Mouse (Mus musculus) left cerebral cortex, postnatal 10 days (tissue): ENCODE measurements around the gene Pilrb1. TPM values are rescaled to one million over a fixed set of nuclear protein-coding genes. Genes with fewer than 3 reads are reported as not detected.

Experiments
- DNase-seq, 2 experiments: peaks; one replicate each; pipeline ENCODE4 v3.0.0; 2021 to 2022; ENCODE audit warnings: low spot score in 2 of 2, mixed read lengths in 1 of 2; ENCODE audit errors: extremely low spot score in 1 of 2
- intact Hi-C: fragments of 180-260 bp; cut with DNase I; formaldehyde crosslinking; loops from one replicate; pipeline ENCODE4 v1.15.1; 2025
- total RNA-seq, 2 experiments: library from RNA; stranded (reverse); gene quantifications; 2 replicates each; pipeline ENCODE4 v1.2.3; 2021

Pilrb1 gene
- total RNA-seq, 2 experiments from 2014 or later, result not detected

DNA sequence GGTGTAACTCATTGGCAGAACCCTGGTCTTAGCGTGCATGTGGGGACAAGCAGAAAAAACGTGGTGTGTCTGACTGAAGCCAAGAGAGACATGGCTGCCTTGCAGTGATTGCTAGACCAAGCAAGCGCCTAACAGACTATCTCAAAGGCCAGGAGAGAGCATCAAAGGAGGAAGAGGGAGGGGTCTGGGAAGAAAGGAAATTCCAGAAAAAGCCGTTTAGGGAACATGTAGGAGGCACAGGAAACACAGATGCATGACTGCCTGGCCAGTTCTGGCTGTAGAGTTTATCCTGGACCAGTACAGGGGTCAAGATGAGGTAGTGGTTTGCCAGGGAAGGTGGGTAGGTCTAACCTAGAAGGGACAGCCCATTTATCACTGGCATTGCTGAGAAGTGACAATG lies 24.4 kb downstream of the Pilrb1 start:
- no peak for DNase-seq
- intact Hi-C loops, result no loop called here

DNA sequence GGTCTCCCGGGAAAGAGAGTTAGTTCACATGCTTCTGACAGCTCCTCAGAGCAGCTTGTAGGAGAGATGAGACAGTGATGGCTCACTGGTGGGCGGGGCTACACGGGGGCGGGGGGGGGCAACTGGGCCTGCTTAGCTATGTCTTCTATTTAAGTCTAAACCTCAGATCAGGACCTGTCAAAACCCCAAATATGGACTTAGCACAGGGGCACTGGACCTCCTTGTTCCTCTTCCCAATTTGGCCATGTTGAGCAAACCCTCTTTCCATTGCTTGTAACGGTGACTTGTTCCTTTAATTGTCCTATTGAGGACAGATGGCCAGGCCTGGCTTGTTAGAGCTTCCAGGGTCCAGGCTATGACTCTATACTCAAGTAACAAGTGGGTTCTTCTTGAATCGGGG lies 26.4 kb downstream of the Pilrb1 start:
- intact Hi-C loops, result no loop called here
- no peak for DNase-seq

DNA sequence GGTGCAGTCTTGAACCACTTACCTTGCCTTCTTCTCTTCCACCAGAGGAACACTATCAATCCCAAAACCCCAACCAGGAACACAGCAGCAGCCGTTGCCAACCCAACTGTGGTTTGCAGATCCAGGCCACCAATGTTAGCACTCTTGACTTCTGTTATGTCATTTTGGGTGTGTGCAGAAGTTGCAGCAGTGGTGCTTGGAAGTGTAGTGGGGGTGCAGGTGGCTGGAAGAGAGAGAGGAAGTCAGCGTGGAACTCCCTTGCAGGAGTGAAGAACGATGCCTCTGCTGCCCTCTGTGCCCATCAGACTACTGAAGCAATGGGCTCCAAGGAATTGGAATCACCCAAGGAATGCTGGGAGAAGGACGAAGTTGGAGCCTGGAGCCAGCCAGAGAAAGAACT lies 26.8 kb downstream of the Pilrb1 start:
- intact Hi-C loops, result no loop called here

DNA sequence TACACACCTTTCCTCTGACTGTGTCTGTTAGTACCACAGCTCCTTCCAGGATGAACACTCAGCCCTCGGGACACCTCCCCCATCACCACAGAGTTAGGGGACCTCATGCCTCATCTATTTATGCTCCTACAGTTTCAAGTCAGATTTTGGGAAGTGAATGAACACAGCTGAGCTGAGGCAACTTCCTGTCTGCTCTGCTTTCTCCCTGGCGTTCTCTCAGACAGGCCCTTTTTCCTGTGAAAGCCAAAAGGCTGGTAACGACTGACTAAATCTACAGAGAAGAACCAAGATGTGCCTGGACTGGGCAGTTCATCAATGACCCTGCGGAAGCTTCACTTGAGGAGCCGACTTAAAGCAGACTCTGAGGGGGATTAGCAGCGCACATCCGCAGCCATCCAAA lies 27.7 kb downstream of the Pilrb1 start:
- intact Hi-C loops, result no loop called here
- DNase-seq, result peak in 1 of 2 experiments; percentile 16

More for the DNA sequence above, 26.8 kb downstream of the Pilrb1 start:
- no peak for DNase-seq

DNA sequence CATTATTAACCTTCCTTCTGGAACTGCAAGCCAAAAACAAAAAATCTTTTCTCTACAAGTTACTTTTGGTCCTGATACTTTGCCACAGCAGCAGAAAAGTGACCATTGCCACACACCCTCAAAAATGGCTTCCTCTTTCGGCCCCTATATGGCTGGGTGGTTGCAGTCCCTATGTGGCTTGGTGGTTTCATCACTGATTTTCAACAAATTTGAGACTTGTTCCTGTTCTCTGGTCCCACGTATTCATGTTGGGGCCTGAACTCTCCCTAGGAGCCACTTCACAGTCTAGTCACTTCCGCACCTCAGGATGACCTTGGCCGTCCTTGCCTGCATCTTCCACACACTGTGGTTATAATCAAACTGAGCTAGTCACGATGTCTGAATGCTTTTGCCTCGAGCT lies 29.2 kb downstream of the Pilrb1 start:
- no peak for DNase-seq
- intact Hi-C loops, result no loop called here

DNA sequence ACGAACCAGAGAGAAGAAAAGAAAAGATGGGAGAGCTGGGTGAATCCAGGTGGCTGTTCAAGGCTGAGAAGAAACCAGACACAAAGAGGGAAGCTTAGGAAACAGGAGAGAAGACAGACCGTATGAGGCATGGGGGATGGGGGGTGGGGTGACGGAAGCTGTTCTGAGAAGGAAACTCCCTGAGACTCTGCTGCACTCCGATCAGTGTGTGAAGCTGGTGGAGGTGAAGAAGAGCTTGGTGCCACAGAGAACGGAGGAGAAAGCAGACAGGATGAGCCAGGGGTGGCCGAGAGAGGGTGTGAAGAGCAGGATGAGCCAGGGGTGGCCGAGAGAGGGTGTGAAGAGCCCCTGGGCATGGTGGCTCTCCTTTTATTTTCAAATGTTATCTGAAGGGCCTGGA lies 31.5 kb downstream of the Pilrb1 start:
- DNase-seq, result no peak
- intact Hi-C loops, result no loop called here

DNA sequence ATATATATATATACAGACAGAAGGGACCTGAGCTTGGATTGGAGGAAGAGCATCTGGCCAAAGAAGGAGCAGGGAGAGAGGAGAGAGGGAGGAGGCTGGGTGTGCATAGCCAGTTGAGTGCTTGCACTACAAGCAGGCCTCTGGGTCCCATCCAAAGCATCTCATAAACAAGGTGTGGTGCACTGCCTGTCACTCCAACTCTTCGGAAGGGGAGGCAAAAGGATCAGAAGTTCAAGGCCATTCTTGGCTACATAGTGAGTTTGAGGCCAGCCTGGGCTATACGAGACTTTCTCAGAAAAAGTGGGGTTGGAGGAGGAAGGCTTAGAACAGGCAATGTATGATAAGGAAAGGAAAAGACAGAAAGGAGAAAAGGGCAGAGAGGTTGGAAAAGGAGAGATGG lies 31.9 kb downstream of the Pilrb1 start:
- intact Hi-C loops, result no loop called here
- no peak for DNase-seq

DNA sequence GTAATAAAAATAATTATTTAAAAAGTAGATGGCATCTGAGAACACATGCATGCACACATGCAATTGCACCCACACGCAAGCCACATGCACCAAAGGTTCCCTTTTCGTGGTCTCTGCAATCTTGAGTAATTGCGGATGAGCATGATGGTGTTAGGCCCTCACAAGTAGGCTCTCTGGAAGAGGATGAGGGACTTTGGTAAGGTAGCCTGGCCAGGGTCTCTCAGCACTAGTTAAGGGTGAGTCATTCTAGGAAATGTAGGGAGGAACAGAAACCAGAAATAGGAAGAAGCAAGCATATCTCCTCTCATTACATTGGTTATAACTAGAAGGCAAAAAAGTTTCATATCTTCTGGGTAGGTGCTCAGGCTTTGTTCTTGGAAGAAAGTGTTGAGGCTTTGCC lies 32.9 kb downstream of the Pilrb1 start:
- DNase-seq, result no peak
- intact Hi-C loops, result no loop called here

DNA sequence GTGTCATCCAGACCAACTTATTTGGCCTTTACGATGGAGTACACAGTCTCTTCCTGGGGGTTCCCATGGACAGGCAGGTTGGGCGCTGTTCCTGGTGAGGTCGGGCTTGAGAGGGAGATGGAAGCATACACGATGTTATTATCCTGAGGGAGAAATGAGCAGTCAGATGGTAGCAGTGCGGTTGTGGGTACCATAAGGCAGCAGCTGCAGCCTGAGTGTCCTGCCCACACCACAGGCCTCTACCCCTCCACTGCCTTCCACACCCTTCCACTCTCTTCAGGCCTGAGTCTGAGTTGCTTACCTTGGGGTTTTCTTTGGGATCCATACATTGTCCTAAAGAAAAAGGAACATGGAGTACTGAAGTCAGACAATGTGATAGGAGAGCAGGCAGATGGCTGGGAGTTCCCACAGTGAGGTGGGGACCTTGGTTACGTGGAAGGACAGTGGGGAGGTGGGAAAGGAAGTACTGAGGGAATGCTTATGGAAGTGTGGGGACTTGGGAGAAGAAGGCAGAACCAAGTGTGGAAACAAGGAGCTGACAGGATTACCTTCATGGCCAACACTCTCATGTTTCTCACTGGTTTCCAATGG lies 34.4 kb downstream of the Pilrb1 start:
- DNase-seq, result no peak
- intact Hi-C loops, result no loop called here

DNA sequence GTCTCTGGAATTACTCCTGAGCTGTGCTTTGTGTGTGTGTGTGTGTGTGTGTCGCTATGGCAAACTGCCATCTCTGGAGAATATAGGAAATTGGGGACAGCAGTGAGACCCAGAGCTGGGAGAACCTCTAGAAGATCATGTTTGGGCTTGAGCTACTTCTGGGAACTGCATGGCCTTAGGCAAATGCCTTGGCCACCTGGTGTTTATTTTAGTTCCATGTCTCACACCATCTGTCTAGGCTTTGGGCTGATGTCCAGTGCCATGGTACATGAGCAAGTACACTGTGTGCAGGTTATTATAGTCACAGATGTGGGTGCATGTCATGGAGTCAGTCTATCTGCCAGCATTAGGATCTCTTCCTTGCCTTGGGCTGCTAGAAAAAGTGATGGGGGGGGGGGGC lies 35.3 kb downstream of the Pilrb1 start:
- intact Hi-C loops, result no loop called here

DNA sequence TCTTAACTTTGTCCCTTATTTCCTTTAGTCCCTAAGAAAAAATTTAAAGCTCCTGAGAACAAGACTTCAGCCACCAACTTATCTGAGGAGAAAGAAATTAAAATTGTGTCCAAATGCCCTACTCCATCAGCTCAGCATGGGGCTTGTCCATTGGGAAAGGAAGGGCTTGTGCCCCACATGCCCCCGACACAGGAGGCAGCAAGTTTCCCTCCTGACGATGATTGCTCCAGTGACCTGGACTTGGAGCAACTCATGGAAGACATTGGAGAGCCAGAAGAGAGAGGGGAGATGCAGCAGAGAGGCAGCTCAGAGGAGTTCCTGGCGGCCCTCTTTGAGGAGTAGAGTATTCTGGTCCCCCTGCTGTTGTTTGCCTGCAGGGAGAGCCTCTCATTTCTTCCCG lies 35.8 kb downstream of the Pilrb1 start:
- intact Hi-C loops, result no loop called here
- no peak for DNase-seq

More for the DNA sequence above, 35.3 kb downstream of the Pilrb1 start:
- no peak for DNase-seq

DNA sequence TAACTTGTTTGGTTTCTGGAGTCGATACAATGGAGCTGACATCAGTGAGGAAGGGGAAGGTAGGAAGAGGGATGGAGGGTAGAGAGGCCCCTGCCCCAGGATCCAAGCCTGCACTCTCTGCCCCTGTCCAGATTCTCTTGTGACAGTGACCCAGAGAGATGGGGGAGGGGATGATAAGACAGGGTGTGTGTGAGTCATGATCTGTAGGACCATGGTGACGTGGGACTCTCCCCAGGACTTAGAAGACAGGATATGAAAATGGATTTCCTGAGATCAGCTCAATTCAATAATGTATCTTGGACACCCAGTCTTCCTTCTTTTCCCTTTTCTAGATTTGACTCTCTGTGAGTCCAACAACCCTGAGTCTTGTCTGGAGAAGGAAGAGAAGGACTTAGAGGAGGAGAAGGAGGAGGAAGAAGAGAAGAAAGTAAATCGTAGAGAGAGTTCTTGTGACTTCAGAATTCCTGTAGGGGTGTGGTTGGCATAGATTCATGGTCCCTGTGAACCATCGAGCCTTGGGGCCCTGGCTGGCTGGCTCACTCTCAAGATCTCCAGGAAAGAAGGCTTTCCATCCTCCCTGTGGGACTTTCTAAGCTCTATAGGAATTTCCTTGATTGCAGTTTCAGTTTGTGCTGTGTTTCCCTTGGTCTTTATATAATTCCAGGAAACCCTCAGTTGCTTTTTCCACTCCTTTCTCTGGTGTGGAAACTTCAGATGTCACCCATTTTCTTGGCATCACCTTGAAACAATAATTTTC lies 40.3 kb downstream of the Pilrb1 start:
- DNase-seq, result no peak
- intact Hi-C loops, result no loop called here

DNA sequence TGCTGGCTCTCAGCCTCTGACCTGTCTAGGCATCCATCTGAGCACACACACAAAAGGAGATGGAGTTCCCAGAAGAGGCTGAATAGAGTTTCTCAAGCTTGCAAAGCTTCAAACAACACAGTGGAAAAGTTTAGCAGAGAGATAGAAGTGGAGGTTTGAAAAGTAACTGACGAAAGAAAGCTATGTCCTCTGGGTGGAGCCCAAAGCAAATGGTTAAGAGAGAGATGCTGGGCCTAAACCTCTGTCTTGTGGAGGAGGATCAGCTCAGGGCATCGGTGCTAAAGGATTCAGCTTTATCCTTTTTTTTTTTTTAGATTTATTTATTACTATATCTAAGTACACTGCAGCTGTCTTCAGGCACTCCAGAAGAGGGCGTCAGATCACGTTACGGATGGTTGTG lies 49.6 kb downstream of the Pilrb1 start:
- intact Hi-C loops, result no loop called here
- DNase-seq, result no peak

DNA sequence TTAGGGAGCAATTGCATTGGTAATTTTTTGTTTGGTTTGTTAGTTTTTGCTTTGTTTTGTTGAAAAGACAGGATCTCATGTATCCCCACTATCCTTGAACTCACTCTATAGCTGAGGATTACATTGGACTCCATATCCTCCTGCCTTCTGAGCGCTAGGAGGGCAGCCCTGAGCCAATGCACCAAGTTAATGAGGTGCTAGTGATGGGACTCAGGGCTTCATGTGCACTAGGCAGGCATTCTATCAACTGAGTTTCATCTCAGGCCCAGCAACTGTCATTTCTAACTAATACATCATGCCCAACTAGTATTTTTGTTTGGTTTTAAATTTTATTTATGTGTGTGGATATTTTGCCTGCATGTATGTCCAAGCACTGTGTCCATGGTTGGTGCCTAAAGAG lies 51.7 kb downstream of the Pilrb1 start:
- no peak for DNase-seq
- intact Hi-C loops, result no loop called here

Other genes with a start within 250 kb of the Pilrb1 start
- gene Pcolce, start 244.3 kb downstream of the Pilrb1 start, total RNA-seq, result 10 to 100 TPM; 11.4 to 12.3 TPM
- under 1 TPM; 0.19 to 0.26 TPM for gene Fbxo24, start 229.1 kb downstream of the Pilrb1 start, total RNA-seq
- gene Lrch4, start 229.0 kb downstream of the Pilrb1 start, total RNA-seq, result 10 to 100 TPM; 15.1 to 15.6 TPM
- gene Gm20605, start 228.9 kb downstream of the Pilrb1 start, total RNA-seq, result 1 to 10 TPM; 4.4 to 5.6 TPM
- 1 to 10 TPM; 2.7 to 4.5 TPM for gene Sap25, start 216.8 kb downstream of the Pilrb1 start, total RNA-seq
- gene Irs3, start 212.4 kb downstream of the Pilrb1 start, total RNA-seq, result under 1 TPM in 1 of 2 experiments, not detected in 1; 0.36 TPM
- gene Agfg2, start 173.4 kb downstream of the Pilrb1 start, total RNA-seq, result 10 to 100 TPM; 33.3 to 36.5 TPM
- gene Nyap1, start 116.5 kb downstream of the Pilrb1 start, total RNA-seq, result 100 to 1,000 TPM; 116 to 119 TPM
- gene Tsc22d4, start 112.4 kb downstream of the Pilrb1 start, total RNA-seq, result 100 to 1,000 TPM; 112 to 120 TPM
- 10 to 100 TPM; 28.0 to 28.7 TPM for gene Ppp1r35, start 79.3 kb downstream of the Pilrb1 start, total RNA-seq
- gene Mepce, start 70.5 kb downstream of the Pilrb1 start, total RNA-seq, result 10 to 100 TPM; 30.1 to 35.3 TPM
- gene Zcwpw1, start 70.3 kb downstream of the Pilrb1 start, total RNA-seq, result 1 to 10 TPM; 5.7 to 6.0 TPM
- gene Pilra, start 21.8 kb downstream of the Pilrb1 start, total RNA-seq, result 1 to 10 TPM in 1 of 2 experiments, under 1 TPM in 1; 0.71 to 1.2 TPM
- gene Pilrb2, start 13.7 kb upstream of the Pilrb1 start, total RNA-seq, result not detected
- gene Cyp3a13, start 63.5 kb upstream of the Pilrb1 start, total RNA-seq, result not detected
- 1 to 10 TPM; 4.5 to 6.5 TPM for gene Gjc3, start 105.0 kb upstream of the Pilrb1 start, total RNA-seq
- gene Azgp1, start 123.4 kb upstream of the Pilrb1 start, total RNA-seq, result not detected
- not detected for gene Smok3a, start 163.2 kb upstream of the Pilrb1 start, total RNA-seq
- gene Smok3b, start 163.3 kb upstream of the Pilrb1 start, total RNA-seq, result not detected
- not detected for gene Smok3c, start 195.1 kb upstream of the Pilrb1 start, total RNA-seq
- gene Zkscan1, start 227.0 kb upstream of the Pilrb1 start, total RNA-seq, result 10 to 100 TPM; 39.2 to 39.4 TPM